Mouse (Mus musculus) adrenal gland, postnatal 10 days (tissue): Measurements from ENCODE around the gene Hoxa2. TPM values are rescaled to one million over a fixed set of nuclear protein-coding genes. Genes with fewer than 3 reads are reported as not detected.

Source experiments
- DNase-seq: peaks from one replicate; pipeline ENCODE4 v3.0.0; 2021; ENCODE audit warnings: mixed read lengths
- total RNA-seq, 2 experiments: library from RNA; stranded (reverse); gene quantifications; 2 replicates each; pipeline ENCODE4 v1.2.3; 2021

Gene Hoxa2
- total RNA-seq, 2 experiments from 2014 or later, result 2.3 to 5.1 TPM

DNA sequence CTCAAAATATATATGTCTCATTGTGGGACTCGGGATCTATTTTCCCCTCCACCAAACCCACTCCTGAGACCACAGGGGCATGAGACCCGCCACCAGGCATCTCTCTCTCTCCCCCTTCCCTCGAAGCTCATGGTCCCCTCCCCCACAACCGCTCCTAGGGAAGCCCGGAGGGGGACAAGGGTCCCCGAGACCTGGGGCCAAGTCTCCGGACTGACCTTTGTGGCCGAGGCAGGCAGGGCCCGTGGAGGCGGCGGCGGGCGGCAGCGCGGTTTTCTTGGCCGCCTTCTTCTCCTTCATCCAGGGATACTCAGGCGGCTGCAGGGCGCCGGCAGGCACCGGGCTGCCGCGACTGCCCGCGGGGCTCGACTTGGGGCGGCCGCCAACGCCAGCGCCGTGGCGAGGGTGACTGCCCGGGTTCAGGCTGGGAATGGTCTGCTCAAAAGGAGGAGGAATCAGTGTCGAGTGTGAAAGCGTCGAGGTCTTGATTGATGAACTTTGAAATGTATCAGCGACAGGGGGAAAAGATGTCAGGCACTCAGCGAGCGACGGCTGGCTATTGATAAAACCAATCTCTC is 493 bp downstream of the Hoxa2 start:
- peak; percentile 53 for DNase-seq

DNA sequence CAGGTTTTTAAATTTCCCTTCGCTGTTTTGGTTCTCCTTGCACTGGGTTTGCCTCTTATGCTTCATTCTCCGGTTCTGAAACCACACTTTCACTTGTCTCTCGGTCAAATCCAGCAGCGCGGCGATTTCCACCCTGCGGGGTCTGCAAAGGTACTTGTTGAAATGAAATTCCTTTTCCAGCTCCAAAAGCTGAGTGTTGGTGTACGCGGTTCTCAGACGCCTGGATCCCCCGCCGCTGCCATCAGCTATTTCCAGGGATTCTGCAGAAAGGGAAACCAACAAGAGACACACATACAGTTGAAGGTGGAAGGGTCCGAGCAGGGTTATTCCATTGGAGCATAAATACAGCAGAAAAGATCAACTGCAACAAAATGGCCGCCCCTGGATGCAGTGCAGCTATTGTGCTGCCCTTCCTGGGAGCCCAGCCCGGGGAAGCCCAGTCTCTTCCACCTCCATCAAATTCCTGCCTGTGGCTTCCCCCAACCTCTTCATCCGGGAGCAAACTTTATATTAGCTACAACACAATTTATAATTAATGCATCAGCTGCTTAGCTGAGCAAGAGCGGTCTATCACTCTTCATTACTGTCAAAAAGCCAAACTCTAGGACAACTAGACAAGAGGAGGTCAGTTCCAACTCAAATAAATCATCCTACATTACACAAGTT is 1.1 kb downstream of the Hoxa2 start:
- DNase-seq, result peak; percentile 59

DNA sequence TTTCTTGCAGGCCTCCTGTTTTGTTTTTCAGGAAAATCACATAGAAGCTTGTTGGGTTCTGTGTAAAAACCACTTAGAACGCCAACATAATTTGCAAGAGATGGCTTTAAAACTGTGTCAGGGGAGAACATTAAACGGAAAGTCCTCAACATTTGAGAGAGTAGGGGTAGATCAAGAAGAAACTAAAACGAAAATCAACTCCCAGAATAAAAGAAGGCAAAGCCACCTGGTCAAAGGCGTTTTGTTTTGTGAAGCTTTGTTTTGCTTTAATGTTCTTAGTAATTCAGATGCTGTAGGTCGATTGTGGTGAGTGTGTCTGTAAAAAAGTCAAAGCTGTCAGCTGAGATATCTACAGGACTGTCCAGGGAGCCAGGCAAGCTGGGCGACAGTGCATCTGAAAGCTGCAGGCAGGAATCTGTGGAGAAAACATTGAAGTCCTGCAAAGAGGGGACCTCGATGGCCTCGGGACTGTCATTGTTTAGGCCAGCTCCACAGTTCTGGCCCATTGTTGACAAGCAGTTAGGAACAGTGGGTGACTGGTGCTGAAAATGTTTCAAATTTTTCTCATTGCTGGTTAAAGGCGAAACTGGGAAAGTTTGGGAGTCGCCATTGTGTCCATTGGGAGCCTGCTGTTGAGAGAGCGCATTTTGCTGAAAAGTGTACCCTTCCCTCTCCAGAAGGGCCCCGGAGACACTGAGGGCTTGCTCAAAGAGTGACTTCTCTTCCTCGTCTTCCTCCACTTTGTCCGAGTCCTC is 1.8 kb downstream of the Hoxa2 start:
- DNase-seq, result peak; percentile 47

DNA sequence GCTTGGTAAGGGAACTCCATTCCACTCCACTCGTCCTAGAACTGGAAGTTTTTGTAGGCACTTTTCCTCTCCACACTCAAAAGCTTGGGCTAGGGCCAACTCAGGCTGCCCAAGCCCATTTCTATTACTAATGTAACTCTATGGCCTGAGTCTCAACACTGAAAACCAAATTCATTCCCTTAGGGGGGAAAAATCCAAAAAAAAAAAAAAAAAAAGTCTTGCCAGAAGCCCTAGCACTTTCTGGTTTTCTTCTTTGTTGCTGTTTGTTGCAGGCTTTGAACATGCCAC is 2.6 kb downstream of the Hoxa2 start:
- no peak for DNase-seq

- peak; percentile 15 for DNase-seq
Measured at GRCm38 (mm10) chr6:52161336-52162092, 3.1 kb downstream of the Hoxa2 start.

DNA sequence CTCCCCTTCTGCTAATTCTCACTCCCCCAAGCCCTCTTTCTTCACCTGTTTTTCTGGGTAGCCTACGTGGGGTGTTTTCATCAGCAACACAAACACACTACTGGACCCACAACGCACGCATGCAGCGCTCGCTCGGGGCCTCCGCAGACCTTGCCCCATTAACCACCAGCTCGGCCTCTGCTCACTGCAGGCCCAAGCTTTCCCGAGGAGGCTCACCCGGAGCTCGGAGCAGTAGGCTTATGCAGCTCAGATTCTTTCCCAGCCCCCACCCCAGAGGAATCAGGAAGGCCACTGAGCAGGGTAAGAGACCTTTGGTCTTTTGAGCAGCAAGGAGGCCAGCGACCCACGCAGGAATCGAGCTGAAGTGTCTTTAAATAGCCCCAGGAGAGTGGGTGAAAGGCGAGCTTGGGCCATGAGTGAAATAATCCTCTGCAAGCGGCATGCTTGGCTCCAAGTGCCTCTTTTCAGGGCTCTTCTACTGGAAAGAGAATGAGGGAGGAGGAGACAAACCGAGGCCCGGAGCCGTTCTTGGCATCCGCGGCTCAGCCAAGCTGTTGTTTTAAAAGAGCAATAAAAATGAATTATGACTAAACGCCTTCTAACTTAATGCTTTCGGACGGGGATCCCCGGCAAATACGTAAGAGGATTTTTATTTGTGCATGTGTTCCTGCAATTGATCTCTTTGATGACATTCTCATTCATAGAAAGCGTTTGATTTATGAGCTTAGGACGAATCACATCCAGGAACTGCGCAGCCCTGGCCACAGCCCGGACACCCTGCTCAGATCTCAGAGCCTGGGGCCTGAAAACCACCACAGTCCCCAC is 3.9 kb downstream of the Hoxa2 start:
- DNase-seq, result peak; percentile 77

DNA sequence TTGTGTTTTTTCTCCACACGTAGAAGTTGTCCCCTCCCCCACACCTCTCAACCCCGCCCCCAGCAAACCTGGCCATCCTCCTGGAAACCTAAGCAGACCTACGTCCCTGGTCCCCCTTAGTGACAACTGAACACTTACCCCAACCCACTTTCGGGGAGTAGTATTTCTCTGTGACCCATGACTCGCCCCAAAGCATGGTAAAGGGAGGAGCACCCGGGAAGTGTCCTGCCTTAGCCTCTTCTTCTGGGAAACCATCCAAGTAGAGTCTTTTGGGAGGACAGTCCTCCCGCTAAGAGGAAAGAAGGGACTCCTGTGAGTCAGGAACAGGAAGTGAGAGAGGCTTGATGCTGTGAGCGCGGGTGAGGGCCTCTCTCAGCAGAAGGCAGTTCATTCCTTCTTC is 4.7 kb downstream of the Hoxa2 start:
- peak; percentile 49 for DNase-seq

DNA sequence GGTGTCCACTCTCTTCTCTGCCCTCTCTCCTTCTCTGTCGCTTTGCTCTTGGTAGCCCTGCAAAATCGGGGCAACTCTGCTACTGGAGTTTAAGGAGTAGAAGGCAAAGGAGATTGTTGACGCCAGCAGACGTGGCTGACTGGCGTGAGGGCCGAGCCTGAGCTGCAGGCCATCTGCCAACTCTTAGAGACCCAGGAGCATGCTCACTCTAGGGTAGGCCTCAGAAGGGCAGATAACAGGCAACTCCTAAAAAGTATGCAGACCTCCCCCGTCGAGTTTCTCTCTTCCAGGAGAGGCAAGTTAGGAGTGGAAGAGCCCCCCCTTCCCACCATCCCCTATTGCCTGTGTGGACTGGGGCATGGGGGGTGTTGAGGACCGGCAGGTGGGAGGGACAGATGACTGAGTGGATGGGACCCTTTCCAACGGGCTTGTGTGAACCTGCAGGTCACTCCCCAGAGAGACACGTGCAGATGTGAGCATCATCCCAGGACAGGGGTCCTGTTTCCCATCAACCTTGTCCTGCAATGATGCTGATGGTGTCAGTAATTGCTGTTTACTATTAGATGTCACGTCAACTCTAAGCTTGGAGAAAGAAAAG is 5.4 kb downstream of the Hoxa2 start:
- DNase-seq, result peak; percentile 77

GRCm38 (mm10) chr6:52158276-52159051 is 6.2 kb downstream of the Hoxa2 start, which contains the start of gene Hoxa1:
Gene Hoxa1 (minus strand): TSS chr6:52158317.
- peak; percentile 92 for DNase-seq

- peak; percentile 7 for DNase-seq
Measured at GRCm38 (mm10) chr6:52157466-52158275, 7.0 kb downstream of the Hoxa2 start.

GRCm38 (mm10) chr6:52156551-52157200 is 8.0 kb downstream of the Hoxa2 start:
- DNase-seq, result no peak

DNA sequence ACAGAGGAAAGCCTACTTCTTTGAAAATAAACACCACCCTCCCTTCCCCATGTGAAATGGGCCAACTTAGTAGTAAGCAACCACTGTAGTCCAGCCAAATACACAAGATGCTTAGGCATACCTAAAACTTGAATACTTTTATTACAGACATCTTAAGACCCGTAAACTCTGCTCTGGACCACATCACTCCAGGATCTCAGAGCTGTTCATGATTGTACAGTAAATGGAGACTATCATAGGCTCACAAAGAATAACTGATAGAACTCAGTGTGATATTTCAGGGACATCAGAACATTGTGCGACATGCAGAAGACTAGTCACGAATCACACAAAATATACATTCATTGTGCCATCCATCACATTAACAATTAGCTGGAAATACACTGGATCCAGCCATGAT is 9.2 kb downstream of the Hoxa2 start:
- DNase-seq, result no peak

DNA sequence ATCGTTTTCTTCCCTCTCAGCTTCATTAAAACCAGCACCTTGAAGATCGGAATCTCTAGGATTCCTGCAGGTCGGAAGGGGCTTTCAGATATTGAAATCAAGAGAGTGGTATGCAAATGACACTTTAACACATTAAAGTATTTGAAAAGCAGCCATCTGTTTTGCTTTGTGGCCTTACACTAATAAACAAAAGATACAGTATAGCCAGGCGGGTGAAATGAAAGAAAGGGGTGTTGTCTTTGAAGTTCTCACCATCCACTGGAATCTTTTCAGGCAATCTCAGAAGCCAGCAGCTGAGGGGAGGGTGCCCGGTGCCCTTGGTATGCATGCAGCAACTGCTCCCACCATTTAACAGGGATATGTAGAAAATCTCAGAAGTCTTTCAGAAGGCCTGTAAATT is 10.6 kb downstream of the Hoxa2 start:
- DNase-seq, result no peak

DNA sequence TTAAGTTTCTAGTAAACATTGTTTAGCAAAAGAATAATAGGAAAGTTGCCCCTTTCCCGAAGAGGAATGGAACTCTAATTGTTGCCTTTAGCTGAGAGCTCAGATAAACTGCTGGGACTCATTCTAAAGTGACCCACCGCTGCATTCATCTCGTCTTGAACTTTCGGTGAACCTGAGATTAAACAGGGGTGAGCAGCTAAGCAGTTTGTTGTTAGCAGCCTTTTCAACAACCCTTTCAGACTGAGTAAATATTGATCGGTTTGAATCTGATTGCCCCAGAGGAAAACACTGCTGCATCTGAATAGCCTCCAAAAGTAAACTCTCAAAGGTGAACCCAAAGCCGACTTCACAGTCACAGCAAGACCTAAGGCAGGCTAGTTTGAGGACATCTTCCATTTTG is 11.4 kb downstream of the Hoxa2 start:
- DNase-seq, result no peak

GRCm38 (mm10) chr6:52152226-52153193 is 12.1 kb downstream of the Hoxa2 start:
- no peak for DNase-seq

DNA sequence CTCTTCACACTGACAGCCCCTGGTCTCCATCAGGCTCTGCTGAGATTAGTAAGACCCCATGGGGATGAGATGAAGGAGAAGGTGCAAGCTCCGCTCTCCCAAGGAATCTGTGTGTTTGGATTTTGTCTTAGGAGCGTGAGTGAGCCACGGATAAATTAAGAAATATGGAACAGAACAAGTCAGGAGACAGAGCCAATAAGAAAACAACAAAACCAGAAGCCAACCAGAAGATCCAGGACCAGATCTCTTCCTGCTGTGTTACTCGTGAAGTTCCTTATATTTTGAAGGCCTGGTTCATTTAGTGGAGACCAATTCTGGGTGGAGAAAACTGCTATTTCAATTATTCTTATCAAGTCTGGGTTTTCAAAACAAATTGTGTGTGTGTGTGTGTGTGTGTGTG is 13.1 kb downstream of the Hoxa2 start:
- no peak for DNase-seq

- no peak for DNase-seq
Measured at GRCm38 (mm10) chr6:52150401-52150966, 14.1 kb downstream of the Hoxa2 start.

DNA sequence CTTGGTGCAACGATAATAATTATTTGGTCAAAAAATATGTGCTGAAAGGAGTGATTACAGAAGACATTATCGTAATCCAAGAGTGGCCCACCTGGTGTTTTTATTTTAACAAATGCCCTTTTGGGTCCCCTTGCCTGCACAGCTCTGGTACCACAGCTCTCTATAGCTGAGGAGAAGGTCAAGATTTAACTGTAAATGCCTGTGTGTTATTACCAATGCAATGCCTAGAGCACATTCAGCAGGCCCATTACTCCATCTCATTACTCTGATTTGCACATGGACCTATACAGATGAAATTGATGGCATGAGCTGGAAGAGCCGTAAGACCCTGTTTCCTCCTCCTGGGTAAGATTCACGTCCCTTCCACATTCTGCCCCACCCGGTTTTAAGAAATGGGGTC is 25.5 kb downstream of the Hoxa2 start:
- no peak for DNase-seq
